Mouse (Mus musculus): ENCODE results near the gene Ctsz. TPM values are rescaled to one million over a fixed set of nuclear protein-coding genes. Genes with fewer than 3 reads are reported as not detected.

The Ctsz gene
- polyA plus RNA-seq, 1 experiment, result 166 TPM

GRCm38 (mm10) chr2:174393383-174393782, 45.5 kb downstream of the Ctsz start:
- DNase-seq (ENCODE audit: low read depth), result no peak

- DNase-seq (ENCODE audit: low read depth), result no peak
Observed at GRCm38 (mm10) chr2:174392554-174392953, 46.3 kb downstream of the Ctsz start.

- no peak for DNase-seq (ENCODE audit: low read depth)
Observed at GRCm38 (mm10) chr2:174391936-174392335, 46.9 kb downstream of the Ctsz start.

- no peak for DNase-seq (ENCODE audit: low read depth)
Observed at GRCm38 (mm10) chr2:174381021-174381420, 57.8 kb downstream of the Ctsz start.

Other genes with a start within 250 kb of the Ctsz start
- gene Gnas, start 154.7 kb downstream of the Ctsz start, polyA plus RNA-seq (2012; rRNA removed), result 1,261 and 1,453 TPM in 2 replicates
- gene Gm20721, start 92.3 kb downstream of the Ctsz start, polyA plus RNA-seq (2012; rRNA removed), result 0.85 and 1.6 TPM in 2 replicates
- 41.9 and 50.8 TPM in 2 replicates for gene Nelfcd, start 23.2 kb downstream of the Ctsz start, polyA plus RNA-seq (2012; rRNA removed)
- gene Tubb1, start 11.7 kb upstream of the Ctsz start, polyA plus RNA-seq (2012; rRNA removed), result 0.22 and 0.35 TPM in 2 replicates
- gene Atp5e, start 25.1 kb upstream of the Ctsz start, polyA plus RNA-seq (2012; rRNA removed), result 238 and 292 TPM in 2 replicates
- gene Prelid3b, start 34.0 kb upstream of the Ctsz start, polyA plus RNA-seq (2012; rRNA removed), result 41.6 and 53.0 TPM in 2 replicates
- 0.04 and 0.08 TPM in 2 replicates for gene Zfp831, start 204.5 kb upstream of the Ctsz start, polyA plus RNA-seq (2012; rRNA removed)